Mouse (Mus musculus): Measurements from ENCODE around the gene Sgcd. TPM values are rescaled to one million over a fixed set of nuclear protein-coding genes. Genes with fewer than 3 reads are reported as not detected.

The Sgcd gene
- total and polyA plus RNA-seq, 3 experiments: 0.38 to 2.4 (median 0.43) TPM

DNA sequence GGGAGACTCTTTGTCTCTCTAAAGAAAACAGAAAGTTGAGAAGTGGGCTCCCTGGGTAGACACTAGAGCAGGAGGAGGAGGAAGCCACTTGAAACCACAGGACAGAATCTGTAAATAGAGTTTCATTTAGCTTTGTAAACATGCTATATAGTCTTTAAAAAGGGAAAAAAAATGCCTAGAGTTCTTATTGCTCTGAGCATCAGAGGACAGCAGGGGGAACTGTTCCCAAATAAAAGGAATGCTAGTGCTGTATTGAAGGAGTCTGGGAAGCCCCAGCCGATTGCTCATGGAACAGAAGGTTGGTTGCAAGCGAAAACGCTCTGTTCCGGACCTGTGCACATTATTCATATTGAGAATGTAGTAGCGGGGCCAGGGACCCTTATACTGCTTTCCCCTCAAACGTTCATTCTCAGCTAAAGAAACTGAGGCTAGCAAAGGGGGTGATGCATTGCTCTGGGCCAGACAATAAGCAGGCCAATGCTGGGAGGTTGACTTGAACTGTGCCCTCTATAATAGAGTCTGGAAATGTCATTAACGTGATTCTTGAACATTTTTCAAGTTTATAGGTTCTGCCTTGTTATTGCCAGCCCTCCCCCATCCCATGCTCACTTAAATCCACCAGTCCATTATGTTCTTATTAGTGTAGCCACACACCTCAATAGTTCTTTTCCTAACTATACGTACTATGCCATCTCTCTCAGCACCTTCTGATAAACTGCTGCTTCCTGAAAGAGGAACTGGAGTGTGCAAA is 1140.4 kb downstream of the Sgcd start:
- in situ Hi-C loops (cut with MboI; ENCODE audit: low pct_ligation_motif_present, low pct_unique_long_range_greater_than_20kb, low sequenced_read_pairs): no loop called here
- no peak overlapping the region for H3K4me2 ChIP-seq (ENCODE audit: insufficient read depth, low read depth, poor library complexity, severe bottlenecking)

GRCm38 (mm10) chr11:46847827-46848220 is 1140.9 kb downstream of the Sgcd start:
- H3K4me2 ChIP-seq (ENCODE audit: insufficient read depth, low read depth, poor library complexity, severe bottlenecking): no peak overlapping the region
- H3K79me2 ChIP-seq (replicated peaks; ENCODE audit: control insufficient read depth, extremely low read depth, insufficient read depth, poor library complexity, severe bottlenecking): no peaks in the 10 kb centered on the region
- DNase-seq (ENCODE audit: extremely low read depth): peak; percentile 45
- no peak overlapping the region for H3K9ac ChIP-seq (ENCODE audit: insufficient read depth, low read depth)
- TF ChIP-seq BHLHE40 (IDR thresholded peaks at IDR 0.05; ENCODE audit: low read depth, low read length) (no peak), CHD2 (IDR thresholded peaks at IDR 0.05; ENCODE audit: low read length) (no peak), IRF4 (IDR thresholded peaks at IDR 0.05; ENCODE audit: low read depth, low read length) (no peak), MAFK (IDR thresholded peaks at IDR 0.05; ENCODE audit: insufficient replicate concordance, low read length) (no peak), PAX5 (IDR thresholded peaks at IDR 0.05; ENCODE audit: low read length) (no peak), MYC (IDR thresholded peaks at IDR 0.05; ENCODE audit: low read depth, low read length) (no peak), ZNF384 (IDR thresholded peaks at IDR 0.05; ENCODE audit: low read depth, low read length) (no peak), NRF1 (IDR thresholded peaks at IDR 0.05; ENCODE audit: low read depth, low read length) (no peak), RCOR1 (conservative IDR thresholded peaks at IDR 0.05; ENCODE audit: low read depth, low read length) (no peak), RAD21 (IDR thresholded peaks at IDR 0.05; ENCODE audit: low read depth, low read length) (no peak)
- H3K36me3 ChIP-seq (replicated peaks in 1 of 2; ENCODE audit: control insufficient read depth in 1 of 2, insufficient read depth in 1 of 2, low read length in 1 of 2): no peaks in the 10 kb centered on the region
- no peaks in the 10 kb centered on the region for H3K27me3 ChIP-seq (replicated peaks)
- H3K4me3 ChIP-seq (replicated peaks in 1 of 3; ENCODE audit: low read depth in 2 of 3, low read length in 2 of 3, poor library complexity in 1 of 3): no peak overlapping the region
- H3K4me1 ChIP-seq (ENCODE audit: control insufficient read depth in 1 of 2, insufficient read depth in 2 of 2): peaks cover 0 to 44% of the 10 kb centered on the region in 2 experiments; a peak in 3 of 4 replicates
- in situ Hi-C loops (cut with MboI; ENCODE audit: low pct_ligation_motif_present, low pct_unique_long_range_greater_than_20kb, low sequenced_read_pairs) (no loop called here), dilution Hi-C loops (cut with MboI; ENCODE audit: extremely low pct_ligation_motif_present, extremely low pct_unique_long_range_greater_than_20kb, low sequenced_read_pairs) (no loop called here)
- H3K9me3 ChIP-seq (replicated peaks; ENCODE audit: low read length): no peaks in the 10 kb centered on the region
- H3K27ac ChIP-seq (ENCODE audit: insufficient read depth, low read depth): no peak overlapping the region

More for the DNA sequence above, 1140.4 kb downstream of the Sgcd start:
- H3K27me3 ChIP-seq (replicated peaks): no peaks in the 10 kb centered on the region
- no peaks in the 10 kb centered on the region for H3K9me3 ChIP-seq (replicated peaks; ENCODE audit: low read length)
- DNase-seq (ENCODE audit: extremely low read depth): peak; percentile 36
- no peak overlapping the region for H3K27ac ChIP-seq (ENCODE audit: insufficient read depth, low read depth)
- H3K79me2 ChIP-seq (replicated peaks; ENCODE audit: control insufficient read depth, extremely low read depth, insufficient read depth, poor library complexity, severe bottlenecking): no peaks in the 10 kb centered on the region
- TF ChIP-seq USF2 (conservative IDR thresholded peaks at IDR 0.05; ENCODE audit: low read depth, low read length) (no peak), NELFE (IDR thresholded peaks at IDR 0.05; ENCODE audit: low read depth, low read length) (no peak), ELF1 (IDR thresholded peaks at IDR 0.05; ENCODE audit: low read depth, low read length) (peak; percentile 35; the same call in 1 of the 2 replicates), CHD1 (IDR thresholded peaks at IDR 0.05; ENCODE audit: low read depth, low read length) (no peak), POLR2AphosphoS2 (IDR thresholded peaks at IDR 0.05; ENCODE audit: low read depth, low read length) (no peak), KAT2A (IDR thresholded peaks at IDR 0.05; ENCODE audit: insufficient replicate concordance, low read length) (no peak), UBTF (IDR thresholded peaks at IDR 0.05; ENCODE audit: low read depth, low read length) (no peak), ETS1 (conservative IDR thresholded peaks at IDR 0.05; ENCODE audit: low read depth, low read length) (no peak), ZKSCAN1 (IDR thresholded peaks at IDR 0.05; ENCODE audit: borderline replicate concordance, low read depth, low read length) (no peak), CTCF (conservative IDR thresholded peaks at IDR 0.05 in 1 of 2, IDR thresholded peaks at IDR 0.05 in 1 of 2; ENCODE audit: low read depth in 2 of 2, low read length in 2 of 2) (peak in 1 of 2 experiments; percentile 44; a peak in 2 of 4 replicates), CHD2 (IDR thresholded peaks at IDR 0.05; ENCODE audit: low read length) (0 out of 2 replicates have a peak, but pooled peaks have one; percentile 33), IRF4 (IDR thresholded peaks at IDR 0.05; ENCODE audit: low read depth, low read length) (peak; percentile 54), SIN3A (IDR thresholded peaks at IDR 0.05; ENCODE audit: low read length) (no peak), EP300 (IDR thresholded peaks at IDR 0.05; ENCODE audit: low read length) (peak; percentile 68), NRF1 (IDR thresholded peaks at IDR 0.05; ENCODE audit: low read depth, low read length) (no peak), ZC3H11A (IDR thresholded peaks at IDR 0.05; ENCODE audit: low read depth, low read length) (no peak), MYC (IDR thresholded peaks at IDR 0.05; ENCODE audit: low read depth, low read length) (no peak), PAX5 (IDR thresholded peaks at IDR 0.05; ENCODE audit: low read length) (no peak), RAD21 (IDR thresholded peaks at IDR 0.05; ENCODE audit: low read depth, low read length) (peak; percentile 43), MEF2A (IDR thresholded peaks at IDR 0.05; ENCODE audit: borderline replicate concordance, low read depth, low read length) (no peak), ZNF384 (IDR thresholded peaks at IDR 0.05; ENCODE audit: low read depth, low read length) (0 out of 2 replicates have a peak, but pooled peaks have one; percentile 9), POLR2A (IDR thresholded peaks at IDR 0.05; ENCODE audit: low read depth, low read length) (no peak)
- no peak overlapping the region for H3K4me3 ChIP-seq (replicated peaks in 1 of 3; ENCODE audit: low read depth in 2 of 3, low read length in 2 of 3, poor library complexity in 1 of 3)
- no peak overlapping the region for H3K9ac ChIP-seq (ENCODE audit: insufficient read depth, low read depth)
- H3K36me3 ChIP-seq (replicated peaks in 1 of 2; ENCODE audit: control insufficient read depth in 1 of 2, insufficient read depth in 1 of 2, low read length in 1 of 2): no peaks in the 10 kb centered on the region
- dilution Hi-C loops (cut with MboI; ENCODE audit: extremely low pct_ligation_motif_present, extremely low pct_unique_long_range_greater_than_20kb, low sequenced_read_pairs): no loop called here
- H3K4me1 ChIP-seq (ENCODE audit: control insufficient read depth in 1 of 2, insufficient read depth in 2 of 2): peaks cover 0 to 44% of the 10 kb centered on the region in 2 experiments; a peak in 3 of 4 replicates
